17 mouse cellular contexts compared by ENCODE assay signal in the genomic region with DNA sequence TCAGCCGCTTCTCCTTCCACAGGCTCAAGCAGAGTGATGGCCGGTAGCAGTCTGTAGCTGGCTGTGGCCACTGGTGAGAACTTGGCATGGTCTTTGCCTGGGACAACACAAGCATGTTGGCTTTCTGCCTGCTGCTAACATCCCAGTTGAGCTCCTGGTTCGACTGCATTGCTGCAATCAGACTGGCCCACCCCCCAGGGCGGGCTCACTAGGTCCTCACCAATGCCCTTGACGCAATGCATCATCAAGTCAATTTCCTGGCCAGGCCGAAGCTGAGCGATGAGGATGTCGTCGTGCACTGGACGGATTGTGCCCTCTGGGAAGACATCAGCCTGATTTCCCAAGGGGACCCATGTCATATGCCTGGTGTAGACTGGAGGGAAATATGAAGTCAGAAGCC. TPM values are rescaled to one million over a fixed set of nuclear protein-coding genes. Genes with fewer than 3 reads are reported as not detected.
DNase-seq lines count a peak whose midpoint lies in the region; ATAC-seq lines count a peak whose summit lies in the region.
"Had no signal": no experiment of that assay in that cellular context is flagged by ENCODE, and none has a peak within 500 bp of the region (broad histone marks: within the 10 kb centered on the region; RNA-seq: fewer than 3 reads in every experiment).

No protein-coding gene starts in this region.

- H3K9ac ChIP-seq in hindbrain, embryonic 12.5 days, result no peak overlapping the region
- H3K9ac ChIP-seq in heart, embryonic 11.5 days (ENCODE audit: low read depth, low read length), result no peak overlapping the region
- H3K9ac ChIP-seq: heart, embryonic 15.5 days; neural tube, embryonic 15.5 days; stomach, embryonic 15.5 days had no signal

- ATAC-seq in hindbrain, embryonic 12.5 days (ENCODE audit: low FRiP score), result no peak
- no peak for ATAC-seq in heart, embryonic 11.5 days (replicated peaks; ENCODE audit: insufficient number of reproducible peaks, low FRiP score, low TSS enrichment)
- ATAC-seq: intestine, embryonic 16.5 days; midbrain, embryonic 16.5 days had no signal

- H3K9me3 ChIP-seq in hindbrain, embryonic 10.5 days, result no peaks in the 10 kb centered on the region
- no peaks in the 10 kb centered on the region for H3K9me3 ChIP-seq in hindbrain, embryonic 12.5 days (replicated peaks)
- no peaks in the 10 kb centered on the region for H3K9me3 ChIP-seq in heart, embryonic 11.5 days (replicated peaks; ENCODE audit: control insufficient read depth, low read length)
- H3K9me3 ChIP-seq: forebrain, embryonic 10.5 days; heart, embryonic 15.5 days; neural tube, embryonic 15.5 days; stomach, embryonic 15.5 days had no signal

- H3K4me3 ChIP-seq in hindbrain, embryonic 10.5 days, result 0 out of 2 replicates have a peak overlapping the region, but pooled peaks have one; percentile 9
- no peak overlapping the region for H3K4me3 ChIP-seq in hindbrain, embryonic 12.5 days
- no peak overlapping the region for H3K4me3 ChIP-seq in heart, embryonic 11.5 days (ENCODE audit: low read depth, low read length)
- H3K4me3 ChIP-seq: forebrain, embryonic 10.5 days; heart, embryonic 15.5 days; neural tube, embryonic 15.5 days; stomach, embryonic 15.5 days had no signal

- no peak overlapping the region for H3K4me2 ChIP-seq in hindbrain, embryonic 12.5 days (replicated peaks)
- no peak overlapping the region for H3K4me2 ChIP-seq in heart, embryonic 11.5 days
- H3K4me2 ChIP-seq: heart, embryonic 15.5 days; neural tube, embryonic 15.5 days; stomach, embryonic 15.5 days had no signal

- DNase-seq in hindbrain, embryonic 10.5 days (ENCODE audit: low spot score), result no peak
- DNase-seq in 3T3-L1 (ENCODE audit: low read depth, low spot score) (peak; percentile 60), adipocyte (ENCODE audit: low spot score) (peak; percentile 89)
- DNase-seq in lung, adult 18-20 months, result peak; percentile 81 to 87
- no peak for DNase-seq in spleen, postnatal 36 days (ENCODE audit: low spot score in 2 of 2)
- DNase-seq in layer of hippocampus, adult 9-10 months (ENCODE audit: low spot score), result no peak
- DNase-seq: gastrocnemius, postnatal 25 days; left cerebral cortex, postnatal 4 days; right cerebral cortex, postnatal 25 days had no signal

- peaks cover 22% of the 10 kb centered on the region for H3K4me1 ChIP-seq in hindbrain, embryonic 10.5 days (replicated peaks)
- peaks cover 20% of the 10 kb centered on the region for H3K4me1 ChIP-seq in hindbrain, embryonic 12.5 days
- H3K4me1 ChIP-seq in heart, embryonic 11.5 days (ENCODE audit: control insufficient read depth, insufficient read depth, low read length), result peaks cover 19% of the 10 kb centered on the region

- 83% methylated on average over 10 of the region's 10 CpGs for WGBS in hindbrain, embryonic 10.5 days
- 71% methylated on average over 10 of the region's 10 CpGs for WGBS in hindbrain, embryonic 12.5 days
- 79% methylated on average over 10 of the region's 10 CpGs for WGBS in heart, embryonic 11.5 days (ENCODE audit: insufficient replicate concordance)

- H3K27ac ChIP-seq in hindbrain, embryonic 10.5 days, result no peak overlapping the region
- H3K27ac ChIP-seq in hindbrain, embryonic 12.5 days, result no peak overlapping the region
- no peak overlapping the region for H3K27ac ChIP-seq in heart, embryonic 11.5 days (ENCODE audit: low read depth, low read length)
- H3K27ac ChIP-seq: forebrain, embryonic 10.5 days; heart, embryonic 15.5 days; neural tube, embryonic 15.5 days; stomach, embryonic 15.5 days had no signal

- H3K27me3 ChIP-seq in hindbrain, embryonic 10.5 days (ENCODE audit: insufficient read depth, poor library complexity, severe bottlenecking), result no peaks in the 10 kb centered on the region
- H3K27me3 ChIP-seq in hindbrain, embryonic 12.5 days, result no peaks in the 10 kb centered on the region
- H3K27me3 ChIP-seq in heart, embryonic 11.5 days (ENCODE audit: control insufficient read depth, insufficient read depth, low read length), result 0 out of 2 replicates have a peak, but pooled peaks cover 5% of the 10 kb centered on the region
- H3K27me3 ChIP-seq: heart, embryonic 15.5 days; neural tube, embryonic 15.5 days; stomach, embryonic 15.5 days had no signal

- H3K36me3 ChIP-seq in hindbrain, embryonic 10.5 days, result peaks cover 79% of the 10 kb centered on the region
- H3K36me3 ChIP-seq in hindbrain, embryonic 12.5 days, result peaks cover 69% of the 10 kb centered on the region
- peaks cover 38% of the 10 kb centered on the region for H3K36me3 ChIP-seq in heart, embryonic 11.5 days (ENCODE audit: control insufficient read depth, insufficient read depth, low read length)

RNA-seq across cellular contexts. Expression of gene Polr1c, which starts 3.3 kb away (rescaled TPM):
- 107 and 135 TPM in 2 replicates for polyA plus RNA-seq in hindbrain, embryonic 10.5 days (2016; fragmentation: Nextera tagmentation; extraction: Ambion mirVana)
- 76.1 and 91.8 TPM in 2 replicates for polyA plus RNA-seq in hindbrain, embryonic 12.5 days (2016; fragmentation: Nextera tagmentation; extraction: Ambion mirVana)
- 56.0 and 56.1 TPM in 2 replicates for polyA plus RNA-seq in heart, embryonic 11.5 days (2014; fragmentation: Nextera tagmentation; extraction: Ambion mirVana)

RNA-seq across cellular contexts. Expression of gene Yipf3, which starts 3.3 kb away (rescaled TPM):
- 73.1 and 85.0 TPM in 2 replicates for polyA plus RNA-seq in hindbrain, embryonic 10.5 days (2016; fragmentation: Nextera tagmentation; extraction: Ambion mirVana)
- polyA plus RNA-seq in hindbrain, embryonic 12.5 days (2016; fragmentation: Nextera tagmentation; extraction: Ambion mirVana), result 77.2 and 83.8 TPM in 2 replicates
- polyA plus RNA-seq in heart, embryonic 11.5 days (2014; fragmentation: Nextera tagmentation; extraction: Ambion mirVana), result 77.8 and 83.0 TPM in 2 replicates

RNA-seq across cellular contexts. Expression of gene Lrrc73, which starts 8.8 kb away (rescaled TPM):
- 2.0 and 3.8 TPM in 2 replicates for polyA plus RNA-seq in hindbrain, embryonic 10.5 days (2016; fragmentation: Nextera tagmentation; extraction: Ambion mirVana)
- 3.9 and 4.1 TPM in 2 replicates for polyA plus RNA-seq in hindbrain, embryonic 12.5 days (2016; fragmentation: Nextera tagmentation; extraction: Ambion mirVana)
- 0.70 and 0.79 TPM in 2 replicates for polyA plus RNA-seq in heart, embryonic 11.5 days (2014; fragmentation: Nextera tagmentation; extraction: Ambion mirVana)

RNA-seq across cellular contexts. Expression of gene Tjap1, which starts 38.2 kb away (rescaled TPM):
- polyA plus RNA-seq in hindbrain, embryonic 10.5 days (2016; fragmentation: Nextera tagmentation; extraction: Ambion mirVana), result 60.1 and 67.3 TPM in 2 replicates
- 50.0 and 54.1 TPM in 2 replicates for polyA plus RNA-seq in hindbrain, embryonic 12.5 days (2016; fragmentation: Nextera tagmentation; extraction: Ambion mirVana)
- polyA plus RNA-seq in heart, embryonic 11.5 days (2014; fragmentation: Nextera tagmentation; extraction: Ambion mirVana), result 36.8 and 37.0 TPM in 2 replicates

RNA-seq across cellular contexts. Expression of gene Xpo5, which starts 42.0 kb away (rescaled TPM):
- 59.2 and 66.8 TPM in 2 replicates for polyA plus RNA-seq in hindbrain, embryonic 10.5 days (2016; fragmentation: Nextera tagmentation; extraction: Ambion mirVana)
- polyA plus RNA-seq in hindbrain, embryonic 12.5 days (2016; fragmentation: Nextera tagmentation; extraction: Ambion mirVana), result 57.6 and 58.3 TPM in 2 replicates
- 32.3 and 32.6 TPM in 2 replicates for polyA plus RNA-seq in heart, embryonic 11.5 days (2014; fragmentation: Nextera tagmentation; extraction: Ambion mirVana)

Comparison
In these comparisons a context has a peak if more than half of its experiments do, and no peak if none do; other contexts are left out.
1. DNase-seq: peak in 3T3-L1 (single experiment), adipocyte (single experiment) and lung, adult 18-20 months (2 of 2); none in hindbrain, embryonic 10.5 days (single experiment), spleen, postnatal 36 days (0 of 2) and layer of hippocampus, adult 9-10 months (single experiment).